Mouse (Mus musculus) midbrain, embryonic 11.5 days (tissue): ENCODE data around the gene Necab3. TPM values are rescaled to one million over a fixed set of nuclear protein-coding genes. Genes with fewer than 3 reads are reported as not detected.
A peak's percentile ranks its signal among the peaks of the same experiment; 100 is the strongest.

Experiments
- ATAC-seq: fragments of 200-750 bp; cut with Nextera tagmentation; 2 replicates; pipeline ENCODE4 v1.8.0; 2017; ENCODE audit warnings: moderate TSS enrichment, moderate library complexity; ENCODE audit not compliant: low FRiP score
- DNase-seq: peaks from one replicate; pipeline ENCODE4 v3.0.0; 2015; ENCODE audit warnings: low spot score; ENCODE audit errors: missing footprints
- H3K27ac ChIP-seq: fragments of 300-500 bp; sonication (generic); 2 replicates; pipeline ENCODE4 v1.5.1; 2014; ENCODE audit warnings: low read depth, low read length
- H3K27me3 ChIP-seq: fragments of 300-500 bp; sonication (generic); 2 replicates; pipeline ENCODE4 v1.6.1; 2014; ENCODE audit warnings: mild to moderate bottlenecking, low read length, moderate library complexity, mixed read lengths; ENCODE audit not compliant: control insufficient read depth, insufficient read depth
- H3K36me3 ChIP-seq: fragments of 300-500 bp; sonication (generic); 2 replicates; pipeline ENCODE4 v1.6.1; 2014; ENCODE audit warnings: mild to moderate bottlenecking, low read length, moderate library complexity, mixed read lengths; ENCODE audit not compliant: control insufficient read depth, insufficient read depth
- H3K4me1 ChIP-seq: fragments of 300-500 bp; sonication (generic); 2 replicates; pipeline ENCODE4 v1.6.1; 2014; ENCODE audit warnings: low read length; ENCODE audit not compliant: control insufficient read depth, insufficient read depth
- H3K4me2 ChIP-seq: fragments of 300-500 bp; sonication (generic); 2 replicates; pipeline ENCODE4 v1.6.1; 2014; ENCODE audit warnings: mild to moderate bottlenecking, moderate library complexity
- H3K4me3 ChIP-seq: fragments of 300-500 bp; sonication (generic); 2 replicates; pipeline ENCODE4 v1.5.1; 2014; ENCODE audit warnings: low read depth, low read length
- H3K9ac ChIP-seq: fragments of 300-500 bp; sonication (generic); 2 replicates; pipeline ENCODE4 v1.6.1; 2014; ENCODE audit warnings: low read length
- H3K9me3 ChIP-seq: fragments of 300-500 bp; sonication (generic); 2 replicates; pipeline ENCODE4 v1.6.1; 2016; ENCODE audit warnings: low read length; ENCODE audit not compliant: control insufficient read depth
- WGBS: fragments of 180-500 bp; shearing (Covaris S2); extraction: QIAGEN DNeasy Blood & Tissue Kit; methylation state at CpG from one replicate; pipeline ENCODE4 v1.1.7; 2014; 5-methylcytosine and 5-hydroxymethylcytosine counted together
- polyA plus RNA-seq: library from polyadenylated mRNA; unstranded; fragments of >200 nt; fragmentation: Nextera tagmentation; extraction: Ambion mirVana; gene quantifications from 2 replicates; pipeline ENCODE4 v1.2.1, GENCODE M21; 2014

Gene Necab3
- polyA plus RNA-seq, 1 experiment from 2014 or later, result 6.1 TPM

DNA sequence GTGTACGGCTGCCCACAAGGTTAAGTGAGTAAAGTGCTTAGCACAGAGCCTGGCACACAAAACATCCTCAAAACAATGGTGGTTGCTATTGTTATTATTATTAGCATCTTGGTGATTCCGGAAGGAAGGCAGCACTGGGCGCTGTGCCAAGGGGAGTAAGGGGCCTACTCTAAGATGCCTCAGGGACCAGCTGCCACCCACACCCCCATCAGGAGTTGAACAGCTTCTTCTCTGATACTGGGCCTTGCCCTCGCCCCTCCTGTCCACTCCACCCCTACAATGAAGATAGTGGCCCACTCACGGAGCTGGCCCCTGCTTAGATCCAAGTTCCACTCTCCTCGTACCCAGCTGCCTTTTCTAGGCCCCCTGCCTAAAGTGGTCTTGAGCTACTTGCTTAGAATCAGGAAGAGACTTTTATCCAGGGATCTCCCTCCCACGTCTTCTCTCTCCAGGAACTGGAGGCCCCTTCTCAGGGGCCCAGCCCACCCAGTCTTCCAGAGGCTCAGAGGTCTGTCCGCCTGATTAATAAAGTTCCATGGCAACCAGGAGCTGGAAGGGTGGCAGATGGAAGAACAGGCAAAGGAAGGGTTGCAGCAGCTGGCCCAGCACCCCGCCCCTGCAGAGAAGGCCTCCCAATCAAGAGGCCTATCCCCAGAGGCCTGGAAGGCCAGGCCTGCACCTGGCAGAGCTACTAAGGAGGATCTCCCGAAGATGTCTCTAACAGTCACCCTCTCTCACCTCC, 9.8 kb upstream of the Necab3 start:
- Histone ChIP-seq H3K27ac (peak overlapping the region; percentile 87), H3K4me1 (peaks cover 35% of the 10 kb centered on the region), H3K4me3 (peak overlapping the region; percentile 86), H3K36me3 (no peaks in the 10 kb centered on the region; the same call in 1 of the 2 replicates), H3K27me3 (no peaks in the 10 kb centered on the region), H3K9me3 (no peaks in the 10 kb centered on the region), H3K9ac (peak overlapping the region; percentile 89), H3K4me2 (peak overlapping the region; percentile 75)
- DNase-seq (peak; percentile 96), ATAC-seq (peak; percentile 48)
- 10% methylated on average over 10 of the region's 10 CpGs for WGBS

DNA sequence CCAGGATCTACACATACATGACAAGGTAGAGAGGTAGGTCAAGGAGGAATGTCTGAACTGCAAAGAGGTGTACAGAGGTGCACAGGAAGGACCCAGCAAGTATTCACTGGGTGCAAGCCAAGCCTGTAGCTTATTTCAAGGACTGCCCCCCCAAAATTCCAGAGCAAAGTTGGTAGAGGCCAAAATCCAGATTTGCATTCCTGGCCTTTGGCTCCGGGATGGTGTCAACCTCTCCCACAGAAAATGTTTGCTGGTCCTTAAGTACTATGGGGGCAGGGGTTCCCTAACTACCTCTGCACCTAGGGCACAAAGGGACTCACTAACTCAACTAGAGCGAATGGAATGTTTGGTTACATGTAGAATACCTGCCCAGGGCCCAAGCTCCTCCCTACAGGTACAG, 9.1 kb upstream of the Necab3 start:
- peak overlapping the region; percentile 87 for H3K27ac ChIP-seq
- no peak for DNase-seq
- WGBS, result 82% methylated on average over 2 of the region's 2 CpGs
- no peaks in the 10 kb centered on the region for H3K27me3 ChIP-seq
- H3K4me1 ChIP-seq, result peaks cover 35% of the 10 kb centered on the region
- peak overlapping the region; percentile 89 for H3K9ac ChIP-seq
- H3K4me3 ChIP-seq, result peak overlapping the region; percentile 86
- ATAC-seq, result no peak
- H3K9me3 ChIP-seq, result no peaks in the 10 kb centered on the region
- H3K36me3 ChIP-seq, result peaks cover 5% of the 10 kb centered on the region; the same call in 1 of the 2 replicates
- peak overlapping the region; percentile 75 for H3K4me2 ChIP-seq

DNA sequence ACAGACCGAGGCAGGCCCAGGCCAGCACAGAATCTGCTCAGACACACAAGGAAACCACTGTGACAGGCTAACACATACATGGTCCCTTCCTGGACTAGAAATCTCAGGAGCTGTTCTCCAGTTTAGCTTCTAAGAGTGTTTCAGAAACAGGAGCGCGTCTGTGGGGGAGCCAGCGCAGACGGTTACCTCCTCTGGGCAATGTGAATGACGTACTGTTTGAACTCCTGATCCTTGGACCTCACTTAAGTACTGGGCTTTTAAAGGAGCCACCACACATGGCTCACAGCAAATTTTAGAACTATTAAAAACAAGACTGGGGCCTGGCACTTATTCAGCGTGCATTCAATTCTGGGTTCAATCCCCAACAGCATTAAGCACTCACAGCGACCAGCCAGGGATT, 8.0 kb upstream of the Necab3 start:
- H3K9me3 ChIP-seq, result no peaks in the 10 kb centered on the region
- peak overlapping the region; percentile 15; the same call in 1 of the 2 replicates for H3K4me2 ChIP-seq
- H3K4me1 ChIP-seq, result peaks cover 35% of the 10 kb centered on the region
- no peak for DNase-seq
- H3K36me3 ChIP-seq, result peaks cover 7% of the 10 kb centered on the region; the same call in 1 of the 2 replicates
- 66% methylated on average over 8 of the region's 8 CpGs for WGBS
- H3K27me3 ChIP-seq, result no peaks in the 10 kb centered on the region
- 0 out of 2 replicates have a peak overlapping the region, but pooled peaks have one; percentile 38 for H3K9ac ChIP-seq
- no peak overlapping the region for H3K4me3 ChIP-seq
- no peak overlapping the region for H3K27ac ChIP-seq
- ATAC-seq, result no peak

DNA sequence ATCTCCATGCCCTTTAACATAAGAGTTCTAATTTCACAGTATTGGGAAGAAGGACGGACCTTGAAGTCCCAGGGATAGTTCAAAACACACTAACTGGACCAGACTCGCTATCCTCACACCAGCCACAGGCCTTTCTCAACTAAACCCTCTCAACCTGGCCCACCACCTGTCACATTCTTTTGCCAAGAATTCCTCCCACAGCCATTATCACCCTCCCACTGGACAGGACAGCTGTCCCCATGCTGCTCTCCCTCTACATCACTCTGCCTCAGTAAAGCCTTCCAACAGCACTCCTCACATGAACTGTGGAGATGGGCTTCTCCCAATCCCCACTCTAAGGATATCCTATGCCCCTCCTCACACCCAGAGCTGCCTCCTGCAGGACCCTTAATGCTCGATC, 6.9 kb upstream of the Necab3 start:
- Histone ChIP-seq H3K27ac (no peak overlapping the region), H3K36me3 (peaks cover 13% of the 10 kb centered on the region), H3K9ac (no peak overlapping the region), H3K4me2 (no peak overlapping the region), H3K4me1 (peaks cover 31% of the 10 kb centered on the region), H3K4me3 (no peak overlapping the region), H3K27me3 (no peaks in the 10 kb centered on the region), H3K9me3 (no peaks in the 10 kb centered on the region)
- no peak for ATAC-seq
- WGBS, result 73% methylated on average over 3 of the region's 3 CpGs
- DNase-seq, result no peak

DNA sequence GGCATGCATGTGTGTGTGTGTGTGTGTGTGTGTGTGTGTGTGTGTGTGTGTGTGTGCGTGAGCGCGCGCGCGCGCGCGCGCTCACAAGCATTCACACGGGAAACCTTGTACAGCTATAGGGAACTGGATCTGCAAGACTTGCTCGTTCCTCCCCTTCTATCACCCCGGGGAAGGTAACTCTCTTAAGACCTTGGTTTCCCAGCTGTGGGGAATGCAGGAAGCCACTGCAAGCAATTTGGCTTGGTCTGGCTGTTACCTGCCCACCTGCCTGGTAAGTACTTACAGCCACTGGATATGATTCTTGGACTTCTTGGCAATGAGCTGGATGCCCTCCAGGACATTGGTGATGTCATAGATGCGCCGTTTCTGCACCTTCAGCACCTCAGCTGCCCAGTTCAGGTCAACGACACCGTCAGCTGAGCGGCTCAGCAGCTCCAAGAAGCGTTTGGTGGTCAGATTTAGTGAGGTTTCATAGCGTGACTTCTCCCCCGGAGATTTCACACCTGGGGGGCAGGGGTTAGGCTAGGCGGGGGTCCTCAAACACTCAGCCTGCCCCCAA, 5.0 kb upstream of the Necab3 start:
- Histone ChIP-seq H3K9ac (no peak overlapping the region), H3K4me3 (no peak overlapping the region), H3K36me3 (peaks cover 13% of the 10 kb centered on the region), H3K27ac (no peak overlapping the region), H3K9me3 (no peaks in the 10 kb centered on the region), H3K4me1 (peaks cover 32% of the 10 kb centered on the region), H3K27me3 (no peaks in the 10 kb centered on the region), H3K4me2 (no peak overlapping the region)
- ATAC-seq (no peak), DNase-seq (no peak)
- 93% methylated on average over 22 of the region's 22 CpGs for WGBS

DNA sequence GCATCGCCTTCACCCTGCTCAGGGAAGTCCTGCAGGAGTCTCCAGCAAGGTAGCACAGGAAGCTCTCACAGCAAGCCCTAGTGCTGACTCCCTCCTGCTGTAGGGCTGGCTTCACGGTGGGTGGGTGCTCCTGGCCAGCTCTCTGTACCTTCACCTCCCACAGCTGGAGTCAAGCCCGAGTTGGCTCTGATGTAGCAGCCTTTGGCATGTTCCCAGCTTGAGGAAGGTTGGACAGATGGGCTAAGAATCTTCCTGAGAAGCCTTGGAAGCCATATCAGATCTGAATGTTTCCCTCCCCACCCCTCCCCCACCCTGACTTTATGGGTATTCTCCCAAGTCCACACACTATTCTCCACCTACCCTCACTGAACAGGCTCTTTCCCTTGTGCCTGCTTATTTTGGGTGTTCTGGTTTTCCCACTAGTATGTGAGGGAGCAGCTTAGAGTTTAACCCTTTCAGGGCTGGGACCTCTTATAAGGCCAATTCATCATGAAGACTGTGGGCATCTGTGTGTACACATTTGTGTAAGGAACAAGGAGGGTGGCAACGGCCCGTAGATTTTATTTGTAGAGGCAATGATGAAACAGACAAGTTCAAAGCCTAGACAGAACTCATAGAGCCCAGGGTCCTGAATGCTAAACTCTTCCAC, 1.4 kb downstream of the Necab3 start:
- Histone ChIP-seq H3K27ac (no peak overlapping the region), H3K4me3 (no peak overlapping the region)

DNA sequence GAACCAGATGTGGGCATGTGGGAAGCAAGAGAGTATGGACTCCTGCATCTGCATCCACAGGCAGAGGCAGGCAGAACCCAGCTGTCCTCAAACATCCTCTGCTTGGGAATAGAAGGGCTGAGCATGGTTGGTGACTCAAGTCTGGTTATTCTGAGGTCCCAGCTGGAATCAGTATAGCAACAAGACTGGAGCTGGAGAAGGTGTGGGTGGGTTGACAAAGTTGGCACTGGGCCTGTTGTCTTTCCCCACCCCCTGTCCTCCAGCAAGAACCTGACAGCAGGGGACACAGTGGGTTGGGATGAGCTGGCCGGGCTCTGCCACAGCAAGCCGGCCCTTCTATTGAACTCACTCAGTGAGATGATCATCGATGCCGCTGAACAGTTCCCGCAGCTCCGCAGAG, 3.5 kb downstream of the Necab3 start:
- peaks cover 3% of the 10 kb centered on the region; the same call in 1 of the 2 replicates for H3K36me3 ChIP-seq
- no peak overlapping the region for H3K27ac ChIP-seq
- H3K9ac ChIP-seq, result no peak overlapping the region
- peaks cover 18% of the 10 kb centered on the region for H3K4me1 ChIP-seq
- no peak overlapping the region for H3K4me3 ChIP-seq
- no peak overlapping the region for H3K4me2 ChIP-seq
- no peak for DNase-seq
- peaks cover 17% of the 10 kb centered on the region for H3K27me3 ChIP-seq
- H3K9me3 ChIP-seq, result no peaks in the 10 kb centered on the region
- WGBS, result 83% methylated on average over 6 of the region's 6 CpGs
- ATAC-seq, result no peak

More for the DNA sequence above, 1.4 kb downstream of the Necab3 start:
- no peak for DNase-seq
- no peaks in the 10 kb centered on the region for H3K9me3 ChIP-seq
- 57% methylated on average over 5 of the region's 5 CpGs for WGBS
- peaks cover 10% of the 10 kb centered on the region for H3K36me3 ChIP-seq
- ATAC-seq, result no peak
- H3K27me3 ChIP-seq, result no peaks in the 10 kb centered on the region; the same call in 1 of the 2 replicates
- H3K9ac ChIP-seq, result no peak overlapping the region
- H3K4me1 ChIP-seq, result peaks cover 14% of the 10 kb centered on the region
- no peak overlapping the region for H3K4me2 ChIP-seq

GRCm38 (mm10) chr2:154552424-154552907, 6.2 kb downstream of the Necab3 start:
- Histone ChIP-seq H3K36me3 (peaks cover 3% of the 10 kb centered on the region; the same call in 1 of the 2 replicates), H3K27ac (no peak overlapping the region), H3K4me2 (peak overlapping the region; percentile 22; the same call in 1 of the 2 replicates), H3K4me1 (peaks cover 16% of the 10 kb centered on the region), H3K4me3 (no peak overlapping the region), H3K27me3 (peaks cover 20% of the 10 kb centered on the region), H3K9ac (0 out of 2 replicates have a peak overlapping the region, but pooled peaks have one; percentile 14), H3K9me3 (no peaks in the 10 kb centered on the region)
- WGBS, result 31% methylated on average over 27 of the region's 27 CpGs
- ATAC-seq, result peak; percentile 14; the same call in 1 of the 2 replicates
- DNase-seq, result peak; percentile 89
